Mouse (Mus musculus): ENCODE measurements at regions not wholly inside any gene's neighbourhood (a gene's known extent, or its start where the extent isn't known, plus 50 kb on each side); places are given as distances from the start of the nearest gene placed in this dataset.

DNA sequence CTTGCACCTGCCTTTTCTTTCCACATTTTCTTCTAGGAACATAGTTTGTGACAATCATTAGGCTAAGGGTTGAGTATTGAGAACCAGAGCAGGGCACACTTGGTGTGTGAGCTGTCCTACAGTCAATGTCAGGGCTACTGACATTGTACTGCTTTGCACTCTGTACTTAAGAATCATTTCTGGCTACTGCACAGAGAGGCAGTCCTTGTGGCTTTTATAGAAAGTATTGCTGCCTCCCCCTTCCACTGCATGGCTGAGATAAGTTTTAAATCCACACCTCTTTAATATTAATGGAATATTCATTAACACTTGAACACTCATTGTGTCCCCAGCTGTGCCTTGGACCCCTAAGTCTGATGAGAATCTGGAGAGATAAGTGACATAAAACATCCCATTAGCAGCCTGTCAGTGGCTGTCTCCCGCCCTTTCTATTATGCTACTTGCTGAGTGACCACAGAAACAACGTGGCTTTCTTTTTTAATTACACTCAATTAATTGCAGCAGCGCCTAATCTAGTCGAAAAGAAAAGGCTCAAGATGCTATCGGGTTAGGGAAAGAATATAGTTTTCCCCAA, 121.5 kb downstream of the Gm17728 start:
- H3K9ac ChIP-seq (ENCODE audit: low read depth, low read length, severe bottlenecking): no peak overlapping the region
- no peaks in the 10 kb centered on the region for H3K4me1 ChIP-seq (ENCODE audit: control insufficient read depth, insufficient read depth, low read length)
- ATAC-seq (ENCODE audit: low FRiP score, low read depth) (no peak), DNase-seq (ENCODE audit: low spot score) (no peak)
- H3K9me3 ChIP-seq (ENCODE audit: control insufficient read depth, low read length): no peaks in the 10 kb centered on the region
- H3K27ac ChIP-seq (replicated peaks; ENCODE audit: low read depth, low read length): no peak overlapping the region
- H3K27me3 ChIP-seq (ENCODE audit: control insufficient read depth, insufficient read depth, low read length): no peaks in the 10 kb centered on the region
- no peak overlapping the region for H3K4me2 ChIP-seq (replicated peaks; ENCODE audit: low read depth, low read length, severe bottlenecking)
- no peak overlapping the region for H3K4me3 ChIP-seq (replicated peaks; ENCODE audit: low read length)
- WGBS: 76% methylated on average over 5 of the region's 5 CpGs
- no peaks in the 10 kb centered on the region for H3K36me3 ChIP-seq (ENCODE audit: control insufficient read depth, insufficient read depth, low read length)
- no peak for TF ChIP-seq POLR2A (IDR thresholded peaks at IDR 0.05; ENCODE audit: borderline replicate concordance, extremely low read depth, insufficient read depth, insufficient read length)

- Histone ChIP-seq H3K9ac (ENCODE audit: low read depth, low read length, severe bottlenecking) (no peak overlapping the region), H3K27ac (replicated peaks; ENCODE audit: low read depth, low read length) (no peak overlapping the region), H3K36me3 (ENCODE audit: control insufficient read depth, insufficient read depth, low read length) (no peaks in the 10 kb centered on the region), H3K9me3 (ENCODE audit: control insufficient read depth, low read length) (no peaks in the 10 kb centered on the region), H3K4me3 (replicated peaks; ENCODE audit: low read length) (no peak overlapping the region), H3K27me3 (ENCODE audit: control insufficient read depth, insufficient read depth, low read length) (no peaks in the 10 kb centered on the region), H3K4me2 (replicated peaks; ENCODE audit: low read depth, low read length, severe bottlenecking) (no peak overlapping the region), H3K4me1 (ENCODE audit: control insufficient read depth, insufficient read depth, low read length) (no peaks in the 10 kb centered on the region)
- no peak for TF ChIP-seq POLR2A (IDR thresholded peaks at IDR 0.05; ENCODE audit: borderline replicate concordance, extremely low read depth, insufficient read depth, insufficient read length)
- WGBS: 78% methylated on average over 4 of the region's 4 CpGs
- no peak for DNase-seq (ENCODE audit: low spot score)
- no peak for ATAC-seq (ENCODE audit: low FRiP score, low read depth)
Observed at GRCm38 (mm10) chr17:9557544-9557943, 112.0 kb downstream of the Pabpc6 start.

GRCm38 (mm10) chr17:9566846-9567245, 102.7 kb downstream of the Pabpc6 start:
- peak; percentile 18 for DNase-seq (ENCODE audit: low spot score)
- H3K4me3 ChIP-seq (replicated peaks; ENCODE audit: low read length): no peak overlapping the region
- no peaks in the 10 kb centered on the region for H3K27me3 ChIP-seq (ENCODE audit: control insufficient read depth, insufficient read depth, low read length)
- no peak overlapping the region for H3K27ac ChIP-seq (replicated peaks; ENCODE audit: low read depth, low read length)
- 27% methylated on average over 6 of the region's 6 CpGs for WGBS
- ATAC-seq (ENCODE audit: low FRiP score, low read depth): no peak
- H3K4me1 ChIP-seq (ENCODE audit: control insufficient read depth, insufficient read depth, low read length): no peaks in the 10 kb centered on the region
- peak overlapping the region; percentile 19; the same call in 1 of the 2 replicates for H3K4me2 ChIP-seq (replicated peaks; ENCODE audit: low read depth, low read length, severe bottlenecking)
- H3K9ac ChIP-seq (ENCODE audit: low read depth, low read length, severe bottlenecking): no peak overlapping the region
- no peaks in the 10 kb centered on the region for H3K36me3 ChIP-seq (ENCODE audit: control insufficient read depth, insufficient read depth, low read length)
- no peak for TF ChIP-seq POLR2A (IDR thresholded peaks at IDR 0.05; ENCODE audit: borderline replicate concordance, extremely low read depth, insufficient read depth, insufficient read length)
- no peaks in the 10 kb centered on the region for H3K9me3 ChIP-seq (ENCODE audit: control insufficient read depth, low read length)

GRCm38 (mm10) chr17:9579401-9580371, 89.8 kb downstream of the Pabpc6 start:
- Histone ChIP-seq H3K4me1 (ENCODE audit: control insufficient read depth, insufficient read depth, low read length) (no peaks in the 10 kb centered on the region), H3K9me3 (ENCODE audit: control insufficient read depth, low read length) (no peaks in the 10 kb centered on the region), H3K4me2 (replicated peaks; ENCODE audit: low read depth, low read length, severe bottlenecking) (no peak overlapping the region), H3K36me3 (ENCODE audit: control insufficient read depth, insufficient read depth, low read length) (no peaks in the 10 kb centered on the region), H3K4me3 (replicated peaks; ENCODE audit: low read length) (no peak overlapping the region), H3K27ac (replicated peaks; ENCODE audit: low read depth, low read length) (no peak overlapping the region), H3K27me3 (ENCODE audit: control insufficient read depth, insufficient read depth, low read length) (no peaks in the 10 kb centered on the region), H3K9ac (ENCODE audit: low read depth, low read length, severe bottlenecking) (no peak overlapping the region)
- no peak for ATAC-seq (ENCODE audit: low FRiP score, low read depth)
- TF ChIP-seq POLR2A (IDR thresholded peaks at IDR 0.05; ENCODE audit: borderline replicate concordance, extremely low read depth, insufficient read depth, insufficient read length): no peak
- no peak for DNase-seq (ENCODE audit: low spot score)
- WGBS: 47% methylated on average over 11 of the region's 11 CpGs

- Histone ChIP-seq H3K4me1 (ENCODE audit: control insufficient read depth, insufficient read depth, low read length) (no peaks in the 10 kb centered on the region), H3K27me3 (ENCODE audit: control insufficient read depth, insufficient read depth, low read length) (no peaks in the 10 kb centered on the region), H3K27ac (replicated peaks; ENCODE audit: low read depth, low read length) (no peak overlapping the region), H3K36me3 (ENCODE audit: control insufficient read depth, insufficient read depth, low read length) (no peaks in the 10 kb centered on the region), H3K4me3 (replicated peaks; ENCODE audit: low read length) (no peak overlapping the region), H3K9ac (ENCODE audit: low read depth, low read length, severe bottlenecking) (no peak overlapping the region), H3K9me3 (ENCODE audit: control insufficient read depth, low read length) (no peaks in the 10 kb centered on the region), H3K4me2 (replicated peaks; ENCODE audit: low read depth, low read length, severe bottlenecking) (no peak overlapping the region)
- ATAC-seq (ENCODE audit: low FRiP score, low read depth) (no peak), DNase-seq (ENCODE audit: low spot score) (no peak)
- WGBS: 69% methylated on average over 2 of the region's 2 CpGs
- TF ChIP-seq POLR2A (IDR thresholded peaks at IDR 0.05; ENCODE audit: borderline replicate concordance, extremely low read depth, insufficient read depth, insufficient read length): no peak
Observed at GRCm38 (mm10) chr17:9598131-9598530, 71.4 kb downstream of the Pabpc6 start.

Data from limb, embryonic 14.5 days (tissue).